8 mouse cellular contexts compared by ENCODE assay signal in the genomic region with DNA sequence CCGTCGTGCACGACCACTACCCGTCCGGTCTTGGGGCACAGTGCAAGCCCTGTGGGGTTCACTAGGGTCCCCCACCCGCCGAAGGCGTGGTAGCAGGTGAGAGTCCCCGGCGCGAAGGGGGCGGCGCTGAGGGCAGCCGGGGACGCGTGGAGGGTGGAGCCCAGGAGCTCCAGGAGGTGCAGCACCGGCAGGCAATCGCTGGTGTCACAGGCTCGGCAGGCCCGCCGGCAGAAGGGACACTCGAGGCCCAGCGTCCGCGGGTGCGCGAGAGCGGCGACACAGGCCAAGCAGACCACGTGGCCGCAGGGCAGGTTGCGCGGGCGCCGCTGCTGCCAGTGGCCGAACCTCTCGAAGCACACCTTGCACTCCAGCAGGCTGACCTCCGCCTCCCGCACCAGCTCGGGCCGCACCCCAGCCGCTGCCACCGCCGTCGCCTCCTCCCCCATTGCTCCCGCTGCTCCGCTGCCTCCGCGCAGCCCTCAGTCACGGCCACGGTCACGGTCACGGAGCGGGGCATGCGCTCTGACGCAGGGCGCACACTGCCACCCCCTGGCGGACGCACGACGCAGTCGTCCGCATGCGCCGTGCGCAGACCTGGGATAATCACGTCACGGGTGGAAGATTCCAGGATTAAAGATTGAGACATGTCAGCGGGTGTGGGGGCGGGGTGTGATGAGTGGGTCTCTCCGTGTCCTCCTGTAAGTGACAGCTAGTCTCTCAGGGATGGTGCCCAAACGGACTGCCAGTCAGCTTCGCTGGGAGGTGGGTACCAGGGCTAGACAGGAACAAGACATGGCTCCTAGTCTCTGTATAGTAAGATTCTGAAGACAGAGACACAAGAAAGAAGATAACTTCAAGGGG. TPM values are rescaled to one million over a fixed set of nuclear protein-coding genes. Genes with fewer than 3 reads are reported as not detected.
A peak's percentile ranks its signal among the peaks of the same experiment; 100 is the strongest.
DNase-seq lines count a peak whose midpoint lies in the region; ATAC-seq and TF ChIP-seq lines count a peak whose summit lies in the region.

A gene (minus strand): TSS at position 517 of the 861 bp plus-strand sequence.

- H3K36me3 ChIP-seq in MEL (ENCODE audit: control insufficient read depth in 1 of 2, insufficient read depth in 2 of 2, low read length in 2 of 2): no peaks in the 10 kb centered on the region
- H3K36me3 ChIP-seq in hindbrain, embryonic 12.5 days: 0 out of 2 replicates have a peak, but pooled peaks cover 4% of the 10 kb centered on the region
- H3K36me3 ChIP-seq in lung, embryonic 16.5 days (ENCODE audit: control insufficient read depth, insufficient read depth, low read length): no peaks in the 10 kb centered on the region

- DNase-seq in MEL (ENCODE audit: low read depth, low spot score): peak; percentile 18
- peak; percentile 90 to 92 for DNase-seq in cerebellum, postnatal 14 days
- DNase-seq in frontal cortex, postnatal 14 days (ENCODE audit: low spot score in 2 of 2): peak; percentile 67 to 71
- DNase-seq in layer of hippocampus, postnatal 10 days (ENCODE audit: low spot score in 2 of 2): peak; percentile 81 to 85
- DNase-seq in ovary, adult 18-20 months (ENCODE audit: low spot score): peak; percentile 62
- peak; percentile 48 to 53 for DNase-seq in thymus, adult 18-20 months

- TF ChIP-seq CTCF in MEL (IDR thresholded peaks at IDR 0.05 in 2 of 3, conservative IDR thresholded peaks at IDR 0.05 in 1 of 3; ENCODE audit: control insufficient read depth in 1 of 3, insufficient read depth in 1 of 3, low read depth in 2 of 3, low read length in 3 of 3, poor library complexity in 1 of 3, severe bottlenecking in 1 of 3): peak in 2 of 3 experiments; percentile 38 to 47; a peak in 4 of 6 replicates

- ATAC-seq in hindbrain, embryonic 12.5 days (ENCODE audit: low FRiP score): peak; percentile 86
- peak; percentile 89 for ATAC-seq in lung, embryonic 16.5 days (ENCODE audit: low read depth)

- no peak within 1 kb of the TSS for H3K9ac ChIP-seq in MEL (ENCODE audit: control insufficient read depth, low read depth, low read length, poor library complexity, severe bottlenecking)
- peak within 1 kb of the TSS; percentile 71 for H3K9ac ChIP-seq in hindbrain, embryonic 12.5 days
- H3K9ac ChIP-seq in lung, embryonic 16.5 days (ENCODE audit: low read length): peak within 1 kb of the TSS; percentile 68

- H3K4me3 ChIP-seq in MEL (ENCODE audit: control insufficient read depth in 1 of 2, insufficient read depth in 1 of 2, low read depth in 2 of 2, low read length in 2 of 2): no peak within 1 kb of the TSS
- peak within 1 kb of the TSS; percentile 50 for H3K4me3 ChIP-seq in hindbrain, embryonic 12.5 days
- H3K4me3 ChIP-seq in lung, embryonic 16.5 days (ENCODE audit: low read length): peak within 1 kb of the TSS; percentile 55

- no peak for TF ChIP-seq EP300 in MEL (IDR thresholded peaks at IDR 0.05; ENCODE audit: low read depth in 1 of 2, low read length in 2 of 2)

- H3K9me3 ChIP-seq in MEL (replicated peaks; ENCODE audit: insufficient read depth, low read length): no peaks in the 10 kb centered on the region
- peaks cover 21% of the 10 kb centered on the region for H3K9me3 ChIP-seq in hindbrain, embryonic 12.5 days (replicated peaks)
- peaks cover 20% of the 10 kb centered on the region for H3K9me3 ChIP-seq in lung, embryonic 16.5 days (ENCODE audit: control insufficient read depth, low read length)

- TF ChIP-seq RAD21 in MEL (IDR thresholded peaks at IDR 0.05; ENCODE audit: low read depth, low read length): no peak; the same call in 1 of the 2 replicates

- H3K27ac ChIP-seq in MEL (ENCODE audit: control insufficient read depth, low read depth, low read length): no peak within 1 kb of the TSS
- no peak within 1 kb of the TSS for H3K27ac ChIP-seq in hindbrain, embryonic 12.5 days
- no peak within 1 kb of the TSS for H3K27ac ChIP-seq in lung, embryonic 16.5 days (ENCODE audit: low read length)

- no peak for TF ChIP-seq POLR2A in MEL (IDR thresholded peaks at IDR 0.05; ENCODE audit: control insufficient read depth in 1 of 2, insufficient read depth in 1 of 2, low read depth in 1 of 2, low read length in 2 of 2, poor library complexity in 1 of 2)

- H3K79me2 ChIP-seq in MEL (ENCODE audit: control insufficient read depth, insufficient read depth, low read length, poor library complexity): no peaks in the 10 kb centered on the region

- WGBS in hindbrain, embryonic 12.5 days: 3% methylated on average over 70 of the region's 73 CpGs
- WGBS in lung, embryonic 16.5 days: 2% methylated on average over 73 of the region's 73 CpGs

- no peaks in the 10 kb centered on the region for H3K4me1 ChIP-seq in MEL (ENCODE audit: control insufficient read depth in 1 of 2, insufficient read depth in 2 of 2, low read length in 2 of 2)
- peaks cover 6% of the 10 kb centered on the region; the same call in 1 of the 2 replicates for H3K4me1 ChIP-seq in hindbrain, embryonic 12.5 days
- H3K4me1 ChIP-seq in lung, embryonic 16.5 days (replicated peaks; ENCODE audit: control insufficient read depth, insufficient read depth, low read length): no peaks in the 10 kb centered on the region; the same call in 1 of the 2 replicates

- H3K27me3 ChIP-seq in MEL (ENCODE audit: control insufficient read depth in 1 of 2, insufficient read depth in 2 of 2, low read length in 2 of 2): no peaks in the 10 kb centered on the region
- 0 out of 2 replicates have a peak, but pooled peaks cover 9% of the 10 kb centered on the region for H3K27me3 ChIP-seq in hindbrain, embryonic 12.5 days
- H3K27me3 ChIP-seq in lung, embryonic 16.5 days (ENCODE audit: control insufficient read depth, insufficient read depth, low read depth, low read length): no peaks in the 10 kb centered on the region

- H3K4me2 ChIP-seq in hindbrain, embryonic 12.5 days (replicated peaks): peak within 1 kb of the TSS; percentile 99
- peak within 1 kb of the TSS; percentile 99 for H3K4me2 ChIP-seq in lung, embryonic 16.5 days (ENCODE audit: low read depth, low read length)

TF ChIP-seq in MEL, 35 proteins besides CTCF, POLR2A, EP300 and RAD21:
- no peak for TF ChIP-seq POLR2AphosphoS5 (IDR thresholded peaks at IDR 0.05; ENCODE audit: borderline replicate concordance, low read depth, low read length)
- TF ChIP-seq NRF1 (IDR thresholded peaks at IDR 0.05; ENCODE audit: insufficient read depth, low read depth, low read length, poor library complexity, severe bottlenecking): peak; percentile 49
- no peak for TF ChIP-seq MAZ (IDR thresholded peaks at IDR 0.05; ENCODE audit: low read depth, low read length)
- TF ChIP-seq USF2 (IDR thresholded peaks at IDR 0.05; ENCODE audit: borderline replicate concordance in 1 of 2, insufficient read depth in 1 of 2, low read depth in 1 of 2, low read length in 2 of 2): no peak
- TF ChIP-seq POLR2AphosphoS2 (IDR thresholded peaks at IDR 0.05; ENCODE audit: low read length): no peak
- peak; percentile 49 for TF ChIP-seq SMC3 (IDR thresholded peaks at IDR 0.05; ENCODE audit: low read depth, low read length)
- TF ChIP-seq ZNF384 (IDR thresholded peaks at IDR 0.05; ENCODE audit: low read depth, low read length): no peak
- TF ChIP-seq USF1 (IDR thresholded peaks at IDR 0.05; ENCODE audit: low read depth, low read length): no peak

RNA-seq across cellular contexts. Expression of the gene that starts here (rescaled TPM):
- not detected in 2 replicates for total RNA-seq in MEL (2012; rRNA removed)
- not detected for polyA plus RNA-seq in MEL (2012; ENCODE audit: insufficient read depth in 1 of 2, insufficient read length in 2 of 2, low read depth in 1 of 2, low replicate concordance in 2 of 2, missing spikeins in 1 of 2)
- 7.4 and 8.0 TPM in 2 replicates for polyA plus RNA-seq in hindbrain, embryonic 12.5 days (2016; fragmentation: Nextera tagmentation; extraction: Ambion mirVana)
- 10 to 100 TPM; 13.9 to 16.5 TPM for total RNA-seq in layer of hippocampus, postnatal 10 days (2021)
- 2.6 and 2.8 TPM in 2 replicates for polyA plus RNA-seq in lung, embryonic 16.5 days (2015; fragmentation: Nextera tagmentation; extraction: Ambion mirVana)

Comparison
In these comparisons a context has a peak if more than half of its experiments do, and no peak if none do; other contexts are left out.
1. RNA of the gene that starts here (total RNA-seq): 13.9 to 16.5 TPM in layer of hippocampus, postnatal 10 days; not detected in MEL; every median in the first group is over 10 times any median in the second.
2. Peak in DNase-seq in MEL; RNA of the gene not detected or under 1 TPM.
3. DNase-seq: peak in every context shown above with its lines; median percentile 91 in cerebellum, postnatal 14 days; 83 in layer of hippocampus, postnatal 10 days; 69 in frontal cortex, postnatal 14 days; 62 in ovary, adult 18-20 months; 50 in thymus, adult 18-20 months; 18 in MEL.
4. H3K4me3 ChIP-seq: peak in hindbrain, embryonic 12.5 days (single experiment) and lung, embryonic 16.5 days (single experiment); none in MEL (0 of 2).